Mouse (Mus musculus) forebrain, embryonic 14.5 days (tissue): ENCODE data around the gene Anxa11. TPM values are rescaled to one million over a fixed set of nuclear protein-coding genes. Genes with fewer than 3 reads are reported as not detected.

Source experiments
- ATAC-seq: fragments of 200-750 bp; cut with Nextera tagmentation; 2 replicates; pipeline ENCODE4 v1.8.0; 2017; ENCODE audit warnings: mild to moderate bottlenecking, moderate library complexity
- DNase-seq: peaks from one replicate; pipeline ENCODE4 v3.0.0-alpha.2; 2015; ENCODE audit warnings: low spot score
- H3K27ac ChIP-seq: fragments of 300-500 bp; sonication (generic); 2 replicates; pipeline ENCODE4 v1.5.1; 2014; ENCODE audit warnings: low read depth, mild to moderate bottlenecking, control low read depth, low read length, moderate library complexity
- H3K27me3 ChIP-seq: fragments of 300-500 bp; sonication (generic); replicated peaks from 2 replicates; pipeline ENCODE4 v1.6.1; 2014; ENCODE audit warnings: low read length, control low read depth, mixed read lengths; ENCODE audit not compliant: control insufficient read depth, insufficient read depth
- H3K36me3 ChIP-seq: fragments of 300-500 bp; sonication (generic); 2 replicates; pipeline ENCODE4 v1.6.1; 2014; ENCODE audit warnings: low read length, control low read depth; ENCODE audit not compliant: control insufficient read depth, insufficient read depth
- H3K4me1 ChIP-seq: fragments of 300-500 bp; sonication (generic); 2 replicates; pipeline ENCODE4 v1.6.1; 2014; ENCODE audit warnings: antibody characterized with exemption, low read length, control low read depth; ENCODE audit not compliant: control insufficient read depth, insufficient read depth
- H3K4me2 ChIP-seq: fragments of 300-500 bp; sonication (generic); 2 replicates; pipeline ENCODE4 v1.6.1; 2014; ENCODE audit warnings: mild to moderate bottlenecking, control low read depth, low read length
- H3K4me3 ChIP-seq: fragments of 300-500 bp; sonication (generic); 2 replicates; pipeline ENCODE4 v1.5.1; 2014; ENCODE audit warnings: low read depth, low read length, control low read depth
- H3K9ac ChIP-seq: fragments of 300-500 bp; sonication (generic); 2 replicates; pipeline ENCODE4 v1.6.1; 2014; ENCODE audit warnings: mild to moderate bottlenecking, low read length, control low read depth, moderate library complexity
- H3K9me3 ChIP-seq: fragments of 300-500 bp; sonication (generic); replicated peaks from 2 replicates; pipeline ENCODE4 v1.6.1; 2016; ENCODE audit warnings: low read length, control low read depth, mixed read lengths; ENCODE audit not compliant: control insufficient read depth
- WGBS: fragments of 180-500 bp; shearing (Covaris S2); extraction: QIAGEN DNeasy Blood & Tissue Kit; methylation state at CpG from one replicate; pipeline ENCODE4 v1.1.7; 2014; 5-methylcytosine and 5-hydroxymethylcytosine counted together
- polyA plus RNA-seq: library from polyadenylated mRNA; unstranded; fragments of >200 nt; fragmentation: Nextera tagmentation; extraction: Ambion mirVana; gene quantifications from 2 replicates; pipeline ENCODE4 v1.2.1, GENCODE M21; 2014

Gene Anxa11
- 2.3 and 3.1 TPM in 2 replicates for polyA plus RNA-seq

DNA sequence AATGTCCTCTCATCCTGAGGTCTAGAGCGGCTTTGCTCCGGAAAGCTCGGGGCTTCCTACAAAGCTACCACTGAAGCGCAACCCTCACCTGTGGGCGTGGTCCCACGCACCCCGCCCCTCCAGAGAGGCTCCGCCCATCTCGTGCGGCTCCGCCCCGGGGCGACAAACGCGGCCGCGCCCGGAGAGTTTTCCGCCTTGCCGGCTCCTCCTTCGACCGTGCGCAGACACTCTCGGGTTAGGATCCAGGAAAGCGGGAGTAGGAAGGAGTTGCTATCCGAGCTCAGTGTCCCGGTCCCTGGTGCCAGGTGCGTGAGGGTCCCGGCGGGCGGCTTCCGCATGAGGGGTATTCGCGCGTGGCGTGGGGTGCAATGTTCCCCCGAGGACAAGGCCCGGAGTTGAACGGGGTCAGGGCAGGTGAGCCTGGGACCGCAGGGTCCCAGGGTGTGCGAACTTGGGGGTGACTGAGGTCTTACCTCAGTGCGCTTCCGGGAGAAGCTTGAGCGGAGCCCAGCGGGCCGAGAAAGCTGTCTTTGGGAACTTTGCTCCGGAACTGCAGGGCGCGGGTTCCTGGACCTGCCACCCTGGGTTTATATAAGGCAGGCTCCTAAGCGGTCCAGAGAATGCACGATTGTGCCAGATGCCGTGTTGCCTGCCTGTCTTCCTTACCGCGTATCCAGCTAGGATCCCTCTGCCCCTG is at the start of gene Anxa11:
Gene Anxa11, plus strand, starts transcription at position 166 of the 697 bp plus-strand sequence.
- peak; percentile 59 for DNase-seq
- under 1% methylated on average over 54 of the region's 54 CpGs for WGBS
- Histone ChIP-seq H3K27ac (no peak within 1 kb of the TSS), H3K4me2 (peak within 1 kb of the TSS; percentile 95), H3K4me1 (peaks cover 8% of the 10 kb centered on the region; the same call in 1 of the 2 replicates), H3K9me3 (no peaks in the 10 kb centered on the region), H3K36me3 (no peaks in the 10 kb centered on the region), H3K27me3 (peaks cover 27% of the 10 kb centered on the region), H3K9ac (peak within 1 kb of the TSS; percentile 55), H3K4me3 (peak within 1 kb of the TSS; percentile 52)
- ATAC-seq: peak; percentile 57; the same call in 1 of the 2 replicates

DNA sequence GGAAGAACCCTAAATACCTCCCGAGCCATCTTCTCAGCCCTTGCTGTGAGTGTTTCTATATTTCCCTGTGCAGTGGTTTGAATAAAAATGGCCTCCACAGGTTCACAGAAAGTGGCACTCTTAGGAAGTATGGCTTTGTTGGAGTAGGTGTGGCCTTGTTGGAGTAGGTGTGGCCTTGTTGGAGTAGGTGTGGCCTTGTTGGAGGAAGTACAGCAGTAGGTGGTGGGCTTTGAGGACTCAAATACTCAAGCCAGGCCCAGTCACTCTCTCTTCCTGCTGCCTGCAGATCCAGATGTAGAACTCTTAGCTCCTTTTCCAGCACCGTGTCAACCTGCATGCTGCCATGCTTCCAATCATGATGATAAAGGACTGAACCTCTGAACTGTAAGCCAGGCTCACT is 47.6 kb upstream of the Anxa11 start:
- Histone ChIP-seq H3K9ac (no peak overlapping the region), H3K36me3 (no peaks in the 10 kb centered on the region), H3K27me3 (no peaks in the 10 kb centered on the region), H3K9me3 (no peaks in the 10 kb centered on the region), H3K4me1 (no peaks in the 10 kb centered on the region), H3K27ac (no peak overlapping the region), H3K4me3 (no peak overlapping the region), H3K4me2 (no peak overlapping the region)
- ATAC-seq (no peak), DNase-seq (no peak)
- 98% methylated on average over 2 of the region's 2 CpGs for WGBS

- no peak overlapping the region for H3K9ac ChIP-seq
- no peak overlapping the region for H3K4me3 ChIP-seq
- no peaks in the 10 kb centered on the region for H3K4me1 ChIP-seq
- no peaks in the 10 kb centered on the region for H3K36me3 ChIP-seq
- no peak for ATAC-seq
- WGBS: 67% methylated on average over 6 of the region's 6 CpGs
- H3K27ac ChIP-seq: peak overlapping the region; percentile 54; the same call in 1 of the 2 replicates
- H3K4me2 ChIP-seq: no peak overlapping the region
- no peak for DNase-seq
- H3K27me3 ChIP-seq: no peaks in the 10 kb centered on the region
- H3K9me3 ChIP-seq: no peaks in the 10 kb centered on the region
Observed at GRCm38 (mm10) chr14:25795067-25795466, 46.9 kb upstream of the Anxa11 start.

GRCm38 (mm10) chr14:25795561-25796174 is 46.3 kb upstream of the Anxa11 start:
- Histone ChIP-seq H3K27ac (no peak overlapping the region), H3K27me3 (no peaks in the 10 kb centered on the region), H3K4me3 (no peak overlapping the region), H3K36me3 (no peaks in the 10 kb centered on the region), H3K9me3 (no peaks in the 10 kb centered on the region), H3K9ac (no peak overlapping the region), H3K4me2 (no peak overlapping the region), H3K4me1 (no peaks in the 10 kb centered on the region)
- ATAC-seq: peak; percentile 68; the same call in 1 of the 2 replicates
- peak; percentile 60 for DNase-seq
- WGBS: 35% methylated on average over 10 of the region's 10 CpGs

GRCm38 (mm10) chr14:25796619-25797018 is 45.3 kb upstream of the Anxa11 start:
- no peak overlapping the region for H3K27ac ChIP-seq
- ATAC-seq (no peak), DNase-seq (no peak)
- no peak overlapping the region for H3K4me2 ChIP-seq
- no peaks in the 10 kb centered on the region for H3K9me3 ChIP-seq
- WGBS: 87% methylated on average over 7 of the region's 7 CpGs
- no peak overlapping the region for H3K9ac ChIP-seq
- H3K36me3 ChIP-seq: no peaks in the 10 kb centered on the region
- H3K4me1 ChIP-seq: no peaks in the 10 kb centered on the region
- H3K4me3 ChIP-seq: no peak overlapping the region
- H3K27me3 ChIP-seq: no peaks in the 10 kb centered on the region

DNA sequence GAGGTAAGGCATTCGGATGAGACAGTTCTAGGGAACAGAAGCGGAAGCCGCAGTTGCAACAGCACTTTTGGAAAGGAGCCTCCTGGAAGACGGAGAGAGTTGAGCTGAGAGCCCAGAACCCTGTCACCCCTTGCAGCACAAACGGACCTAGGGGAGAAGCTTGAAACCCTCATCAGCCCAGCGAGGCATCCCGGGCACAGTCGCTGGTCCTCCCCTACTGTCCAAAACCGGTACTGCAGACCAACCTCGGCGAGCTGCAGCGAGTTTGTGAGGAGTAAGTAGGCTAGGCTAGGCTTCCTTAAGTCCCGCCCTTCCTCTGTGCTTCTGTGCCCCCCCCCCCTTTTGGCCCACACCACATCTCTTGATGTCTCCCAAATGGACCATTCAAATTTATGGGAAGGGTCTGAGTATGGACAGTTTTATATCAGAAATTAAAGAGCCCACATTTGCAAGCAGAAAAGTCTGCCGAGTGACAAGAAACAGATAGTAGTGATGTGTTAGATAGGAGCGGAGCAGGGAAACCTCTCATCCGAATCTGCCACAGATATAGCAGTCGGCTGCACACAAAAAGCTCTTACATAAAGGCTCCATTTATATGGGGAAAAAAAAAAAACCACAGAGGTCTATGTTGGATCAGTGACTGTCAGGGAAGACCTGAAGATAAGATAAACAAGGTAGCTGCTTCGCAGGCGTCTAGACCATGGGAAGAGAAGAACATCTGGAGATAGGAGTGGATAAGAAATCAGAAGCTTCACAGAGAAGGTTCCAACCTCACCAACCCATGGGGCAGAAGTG is 41.6 kb upstream of the Anxa11 start:
- H3K27me3 ChIP-seq: no peaks in the 10 kb centered on the region
- no peak overlapping the region for H3K9ac ChIP-seq
- no peaks in the 10 kb centered on the region for H3K9me3 ChIP-seq
- no peak overlapping the region for H3K4me2 ChIP-seq
- ATAC-seq (peak; percentile 50; the same call in 1 of the 2 replicates), DNase-seq (peak; percentile 76)
- no peak overlapping the region for H3K27ac ChIP-seq
- H3K4me3 ChIP-seq: no peak overlapping the region
- H3K36me3 ChIP-seq: no peaks in the 10 kb centered on the region
- no peaks in the 10 kb centered on the region for H3K4me1 ChIP-seq
- 31% methylated on average over 19 of the region's 19 CpGs for WGBS

DNA sequence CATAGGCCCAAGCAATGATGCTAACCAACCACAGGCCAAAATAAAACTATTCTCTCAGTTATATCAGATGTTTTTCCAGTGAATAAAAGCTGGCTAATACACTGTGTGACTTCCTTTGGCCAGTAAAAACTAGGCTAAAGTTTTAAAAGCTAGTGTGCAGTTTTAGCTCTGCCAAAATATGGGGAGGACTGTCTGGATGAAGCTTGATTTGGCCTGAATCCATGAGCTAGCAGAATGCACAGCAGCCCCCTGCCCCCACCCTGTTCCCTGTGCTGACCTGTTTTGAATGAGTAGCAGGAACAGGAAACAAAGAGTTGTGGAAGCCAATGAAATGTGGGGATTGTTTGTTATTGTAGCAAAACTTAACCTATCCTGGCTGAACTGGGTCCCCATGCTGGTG is 39.4 kb upstream of the Anxa11 start:
- Histone ChIP-seq H3K4me2 (no peak overlapping the region), H3K27ac (no peak overlapping the region), H3K9me3 (no peaks in the 10 kb centered on the region), H3K4me1 (no peaks in the 10 kb centered on the region), H3K9ac (no peak overlapping the region), H3K27me3 (no peaks in the 10 kb centered on the region), H3K36me3 (no peaks in the 10 kb centered on the region), H3K4me3 (no peak overlapping the region)
- DNase-seq (no peak), ATAC-seq (no peak)

GRCm38 (mm10) chr14:25803246-25803809 is 38.6 kb upstream of the Anxa11 start:
- WGBS: 31% methylated on average over 3 of the region's 3 CpGs
- ATAC-seq: no peak

More at GRCm38 (mm10) chr14:25803246-25803809, 38.6 kb upstream of the Anxa11 start:
- H3K36me3 ChIP-seq: no peaks in the 10 kb centered on the region
- no peak overlapping the region for H3K27ac ChIP-seq
- H3K9ac ChIP-seq: no peak overlapping the region
- H3K9me3 ChIP-seq: no peaks in the 10 kb centered on the region
- no peak overlapping the region for H3K4me3 ChIP-seq
- no peaks in the 10 kb centered on the region for H3K27me3 ChIP-seq
- no peak for DNase-seq
- H3K4me2 ChIP-seq: no peak overlapping the region
- no peaks in the 10 kb centered on the region for H3K4me1 ChIP-seq
